Mouse (Mus musculus) olfactory bulb, adult 2 months (tissue): ENCODE results near the gene Oas1h. TPM values are rescaled to one million over a fixed set of nuclear protein-coding genes. Genes with fewer than 3 reads are reported as not detected.
"Not testable (repeated sequence)": the region's sequence is repeated elsewhere in the genome, so short reads cannot be mapped to it uniquely, and the experiment has no call there.

Experiments
- H3K27ac ChIP-seq: fragments of 200-500 bp; 2 replicates; pipeline ENCODE4 v1.5.1; 2012; ENCODE audit warnings: low read depth, low read length; ENCODE audit not compliant: insufficient read depth
- H3K4me1 ChIP-seq: fragments of 200-500 bp; 2 replicates; pipeline ENCODE4 v1.6.1; 2012; ENCODE audit warnings: low read length; ENCODE audit not compliant: control insufficient read depth, insufficient read depth
- H3K4me3 ChIP-seq: fragments of 200-500 bp; 2 replicates; pipeline ENCODE4 v1.5.1; 2012; ENCODE audit warnings: mild to moderate bottlenecking, low read depth, low read length, moderate library complexity; ENCODE audit not compliant: insufficient read depth
- CTCF ChIP-seq: fragments of 200-500 bp; IDR thresholded peaks from 2 replicates; pipeline ENCODE4 v1.5.1; 2012; ENCODE audit warnings: low read depth, mild to moderate bottlenecking, low read length, moderate library complexity; ENCODE audit not compliant: insufficient read depth
- POLR2A ChIP-seq: fragments of 200-500 bp; IDR thresholded peaks from 2 replicates; pipeline ENCODE4 v1.6.1; 2012; ENCODE audit warnings: mild to moderate bottlenecking, low read depth, low read length, moderate library complexity; ENCODE audit not compliant: insufficient read depth
- WGBS: fragments of 180-500 bp; shearing (Covaris S2); methylation state at CpG from one replicate; pipeline ENCODE4 v1.1.7; 2018; 5-methylcytosine and 5-hydroxymethylcytosine counted together
- polyA plus RNA-seq: library from polyadenylated mRNA; stranded (reverse); fragments of >200 nt; gene quantifications from 2 replicates; pipeline ENCODE4 v1.2.4, GENCODE M21; 2012; ENCODE audit warnings: low replicate concordance; ENCODE audit not compliant: missing spikeins, insufficient read depth, insufficient read length

Oas1h gene
- polyA plus RNA-seq, 1 experiment: not detected

- Histone ChIP-seq H3K4me3 (no peak overlapping the region), H3K4me1 (no peaks in the 10 kb centered on the region), H3K27ac (no peak overlapping the region)
- TF ChIP-seq POLR2A (no peak), CTCF (no peak)
Observed at GRCm38 (mm10) chr5:120898726-120899125, 37.5 kb downstream of the Oas1h start.

- WGBS: 59% methylated on average over 1 of the region's 1 CpGs
- H3K27ac ChIP-seq: no peak overlapping the region
- H3K4me3 ChIP-seq: no peak overlapping the region
- no peaks in the 10 kb centered on the region for H3K4me1 ChIP-seq
- no peak for TF ChIP-seq CTCF
- TF ChIP-seq POLR2A: no peak
Observed at GRCm38 (mm10) chr5:120900666-120901065, 39.4 kb downstream of the Oas1h start.

GRCm38 (mm10) chr5:120902056-120902455 is 40.8 kb downstream of the Oas1h start:
- Histone ChIP-seq H3K4me3 (no peak overlapping the region), H3K27ac (no peak overlapping the region), H3K4me1 (no peaks in the 10 kb centered on the region)
- TF ChIP-seq CTCF: no peak
- TF ChIP-seq POLR2A: no peak
- WGBS: 93% methylated on average over 5 of the region's 5 CpGs

GRCm38 (mm10) chr5:120906791-120907733 is 45.8 kb downstream of the Oas1h start, which contains the start of gene Oas1a:
Oas1a (minus strand) TSS chr5:120907521.
- not testable (repeated sequence) for H3K27ac ChIP-seq, H3K4me1 ChIP-seq, H3K4me3 ChIP-seq
- 49% methylated on average over 8 of the region's 12 CpGs for WGBS

GRCm38 (mm10) chr5:120908196-120908920 is 47.1 kb downstream of the Oas1h start:
- WGBS: 61% methylated on average over 7 of the region's 7 CpGs
- no peaks in the 10 kb centered on the region for H3K4me1 ChIP-seq
- H3K4me3 ChIP-seq: no peak overlapping the region
- TF ChIP-seq POLR2A: no peak
- no peak for TF ChIP-seq CTCF
- no peak overlapping the region for H3K27ac ChIP-seq

GRCm38 (mm10) chr5:120914204-120914603 is 53.0 kb downstream of the Oas1h start, which contains the start of gene Oas1d:
Oas1d (plus strand) TSS chr5:120914536.
- not testable (repeated sequence) for H3K4me3 ChIP-seq, H3K4me1 ChIP-seq, H3K27ac ChIP-seq
- 50% methylated on average over 8 of the region's 8 CpGs for WGBS

- not testable (repeated sequence) for H3K4me1 ChIP-seq, H3K27ac ChIP-seq, H3K4me3 ChIP-seq
- 74% methylated on average over 2 of the region's 2 CpGs for WGBS
Observed at GRCm38 (mm10) chr5:120919156-120919935, 58.1 kb downstream of the Oas1h start.

- WGBS: 85% methylated on average over 3 of the region's 3 CpGs
- Histone ChIP-seq H3K4me1 (no peaks in the 10 kb centered on the region), H3K27ac (no peak overlapping the region), H3K4me3 (no peak overlapping the region)
- no peak for TF ChIP-seq CTCF
- TF ChIP-seq POLR2A: no peak
Observed at GRCm38 (mm10) chr5:120920296-120920695, 59.1 kb downstream of the Oas1h start.

Other genes with a start within 250 kb of the Oas1h start
- gene Rita1, start 248.8 kb upstream of the Oas1h start, polyA plus RNA-seq: not detected in 2 replicates
- gene Ddx54, start 248.7 kb upstream of the Oas1h start, polyA plus RNA-seq: not detected in 2 replicates
- gene Cfap73, start 227.2 kb upstream of the Oas1h start, polyA plus RNA-seq: not detected in 2 replicates
- not detected in 2 replicates for gene Rasal1, start 212.6 kb upstream of the Oas1h start, polyA plus RNA-seq
- not detected in 2 replicates for gene Dtx1, start 149.5 kb upstream of the Oas1h start, polyA plus RNA-seq
- gene Oas2, start 111.6 kb upstream of the Oas1h start, polyA plus RNA-seq: not detected in 2 replicates
- gene Oas3, start 83.8 kb upstream of the Oas1h start, polyA plus RNA-seq: not detected in 2 replicates
- gene Oas1e, start 65.9 kb upstream of the Oas1h start, polyA plus RNA-seq: not detected in 2 replicates
- gene Oas1c, start 48.9 kb upstream of the Oas1h start, polyA plus RNA-seq: not detected in 2 replicates
- not detected in 2 replicates for gene Oas1f, start 14.1 kb upstream of the Oas1h start, polyA plus RNA-seq
- gene Oas1g, start 26.2 kb downstream of the Oas1h start, polyA plus RNA-seq: not detected in 2 replicates
- gene Oas1a, start 46.1 kb downstream of the Oas1h start, polyA plus RNA-seq: not detected in 2 replicates
- not detected in 2 replicates for gene Oas1d, start 53.1 kb downstream of the Oas1h start, polyA plus RNA-seq
- gene Rph3a, start 148.7 kb downstream of the Oas1h start, polyA plus RNA-seq: not detected in 2 replicates